Mouse (Mus musculus) neural tube, embryonic 12.5 days (tissue): ENCODE data around the gene F8. TPM values are rescaled to one million over a fixed set of nuclear protein-coding genes. Genes with fewer than 3 reads are reported as not detected.

Source experiments
- ATAC-seq: fragments of 200-750 bp; cut with Nextera tagmentation; 2 replicates; pipeline ENCODE4 v1.8.0; 2017; ENCODE audit warnings: low read depth, mild to moderate bottlenecking, moderate TSS enrichment, moderate library complexity; ENCODE audit not compliant: low FRiP score
- H3K27ac ChIP-seq: fragments of 300-500 bp; sonication (generic); 2 replicates; pipeline ENCODE4 v1.5.1; 2016
- H3K27me3 ChIP-seq: fragments of 300-500 bp; sonication (generic); replicated peaks from 2 replicates; pipeline ENCODE4 v1.6.1; 2016; ENCODE audit warnings: mild to moderate bottlenecking
- H3K36me3 ChIP-seq: fragments of 300-500 bp; sonication (generic); 2 replicates; pipeline ENCODE4 v1.6.1; 2016; ENCODE audit warnings: mild to moderate bottlenecking
- H3K4me1 ChIP-seq: fragments of 300-500 bp; sonication (generic); 2 replicates; pipeline ENCODE4 v1.6.1; 2016
- H3K4me2 ChIP-seq: fragments of 300-500 bp; sonication (generic); replicated peaks from 2 replicates; pipeline ENCODE4 v1.6.1; 2016; ENCODE audit warnings: mild to moderate bottlenecking
- H3K4me3 ChIP-seq: fragments of 300-500 bp; sonication (generic); 2 replicates; pipeline ENCODE4 v1.5.1; 2016
- H3K9ac ChIP-seq: fragments of 300-500 bp; sonication (generic); 2 replicates; pipeline ENCODE4 v1.6.1; 2016; ENCODE audit warnings: mild to moderate bottlenecking
- H3K9me3 ChIP-seq: fragments of 300-500 bp; sonication (generic); 2 replicates; pipeline ENCODE4 v1.6.1; 2016; ENCODE audit warnings: mild to moderate bottlenecking
- WGBS: fragments of 180-500 bp; shearing (Covaris S2); methylation state at CpG from one replicate; pipeline ENCODE4 v1.1.7; 2016; 5-methylcytosine and 5-hydroxymethylcytosine counted together
- polyA plus RNA-seq: library from polyadenylated mRNA; unstranded; fragments of >200 nt; fragmentation: Nextera tagmentation; extraction: Ambion mirVana; gene quantifications from 2 replicates; pipeline ENCODE4 v1.2.1, GENCODE M21; 2016

F8 gene
- polyA plus RNA-seq, 1 experiment from 2014 or later = 0.89 TPM

DNA sequence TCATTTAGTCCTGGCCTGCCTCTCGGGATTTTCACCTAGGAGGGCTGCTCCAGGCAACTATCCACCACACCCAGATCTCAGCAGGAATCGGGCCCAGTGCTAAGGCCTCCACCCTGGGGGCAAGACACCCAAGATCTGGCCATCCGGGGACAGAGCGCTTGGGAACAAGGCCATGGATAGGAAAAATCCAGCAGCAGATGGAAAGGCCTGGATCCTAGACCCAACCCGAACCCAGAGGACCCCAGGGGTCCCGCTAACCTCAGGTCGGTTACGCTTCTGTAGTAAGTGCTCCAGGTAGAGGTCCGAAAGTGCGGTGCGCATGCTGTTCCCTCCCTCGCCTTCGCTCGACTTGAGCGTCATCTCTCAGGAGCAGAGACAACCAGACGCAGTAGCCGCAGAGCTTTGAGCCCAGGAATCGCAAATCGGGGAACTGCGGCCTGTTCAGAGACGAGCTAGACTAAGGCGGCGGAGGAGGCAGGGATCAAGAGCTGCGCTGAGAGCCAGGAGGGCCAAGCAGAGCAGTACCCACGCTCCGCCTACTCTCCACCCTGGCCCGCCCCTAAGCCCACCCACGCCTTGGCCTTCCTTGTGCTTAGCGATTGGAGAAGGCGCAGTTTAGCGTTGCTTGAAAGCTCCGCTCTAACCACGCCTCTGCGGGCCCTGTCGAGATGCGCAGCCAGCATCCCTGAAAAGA, 251.8 kb downstream of the F8 start, which contains the start of gene Mpp1:
TSS of gene Mpp1 (minus strand) at position 550 of the 694 bp plus-strand sequence.
- Histone ChIP-seq H3K4me1 (no peaks in the 10 kb centered on the region), H3K9me3 (no peaks in the 10 kb centered on the region), H3K4me2 (peak within 1 kb of the TSS; percentile 59), H3K36me3 (no peaks in the 10 kb centered on the region), H3K27me3 (no peaks in the 10 kb centered on the region), H3K27ac (no peak within 1 kb of the TSS), H3K4me3 (peak within 1 kb of the TSS; percentile 40), H3K9ac (peak within 1 kb of the TSS; percentile 59)
- peak; percentile 99 for ATAC-seq
- 14% methylated on average over 36 of the region's 36 CpGs for WGBS

- no peak overlapping the region for H3K4me2 ChIP-seq
- H3K9me3 ChIP-seq = no peaks in the 10 kb centered on the region
- H3K36me3 ChIP-seq = no peaks in the 10 kb centered on the region
- WGBS = 68% methylated on average over 2 of the region's 2 CpGs
- no peak for ATAC-seq
- H3K9ac ChIP-seq = no peak overlapping the region
- H3K4me1 ChIP-seq = no peaks in the 10 kb centered on the region
- no peak overlapping the region for H3K4me3 ChIP-seq
- H3K27me3 ChIP-seq = no peaks in the 10 kb centered on the region
- no peak overlapping the region for H3K27ac ChIP-seq
Measured at GRCm38 (mm10) chrX:75129474-75129873, 252.9 kb downstream of the F8 start.

GRCm38 (mm10) chrX:75128333-75128980, 254.0 kb downstream of the F8 start:
- H3K4me3 ChIP-seq = no peak overlapping the region
- no peaks in the 10 kb centered on the region for H3K9me3 ChIP-seq
- H3K4me1 ChIP-seq = no peaks in the 10 kb centered on the region
- H3K27ac ChIP-seq = no peak overlapping the region
- no peaks in the 10 kb centered on the region for H3K27me3 ChIP-seq
- ATAC-seq = no peak
- H3K9ac ChIP-seq = no peak overlapping the region
- no peak overlapping the region for H3K4me2 ChIP-seq
- H3K36me3 ChIP-seq = no peaks in the 10 kb centered on the region

DNA sequence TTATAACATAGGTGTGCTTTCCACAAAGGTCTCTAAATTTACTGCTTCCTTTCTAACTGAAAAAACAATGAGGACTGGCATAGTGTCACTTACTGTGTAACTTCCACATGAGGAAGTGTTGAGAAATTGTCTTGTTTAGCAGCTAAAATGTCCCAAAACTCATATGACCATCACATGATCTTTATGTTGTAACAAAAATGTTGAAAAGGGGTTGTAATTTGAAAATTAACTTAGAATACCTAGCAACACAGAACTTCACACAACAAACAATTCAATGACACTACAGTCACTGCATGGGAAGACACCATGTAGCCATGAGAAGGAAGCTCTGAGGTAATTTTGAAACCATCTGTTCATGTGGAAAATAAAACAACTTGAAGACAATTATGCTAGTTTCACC, 255.5 kb downstream of the F8 start:
- Histone ChIP-seq H3K9me3 (no peaks in the 10 kb centered on the region), H3K27ac (no peak overlapping the region), H3K4me1 (no peaks in the 10 kb centered on the region), H3K4me2 (no peak overlapping the region), H3K9ac (no peak overlapping the region), H3K4me3 (no peak overlapping the region), H3K27me3 (no peaks in the 10 kb centered on the region), H3K36me3 (no peaks in the 10 kb centered on the region)
- no peak for ATAC-seq

DNA sequence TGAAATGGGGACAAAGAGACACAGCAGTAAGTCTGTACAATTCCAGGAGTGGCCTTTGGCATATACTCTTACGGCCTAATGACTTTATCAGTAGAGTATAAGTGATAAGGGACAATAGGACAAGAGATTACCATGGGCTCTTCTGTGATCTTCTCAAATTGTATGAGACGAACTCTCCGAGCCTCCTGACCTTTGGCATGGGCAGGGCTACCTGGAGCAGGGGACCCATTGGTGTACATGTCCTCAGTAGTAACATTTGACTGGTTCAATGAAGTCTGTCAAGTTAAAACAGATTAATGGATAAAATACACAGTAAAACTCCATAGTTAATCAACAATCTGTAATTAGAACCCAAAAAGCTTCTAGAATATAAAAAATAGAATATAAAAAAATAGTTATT, 256.8 kb downstream of the F8 start:
- Histone ChIP-seq H3K36me3 (no peaks in the 10 kb centered on the region), H3K4me2 (no peak overlapping the region), H3K4me1 (no peaks in the 10 kb centered on the region), H3K27me3 (no peaks in the 10 kb centered on the region), H3K27ac (no peak overlapping the region), H3K4me3 (no peak overlapping the region), H3K9ac (no peak overlapping the region), H3K9me3 (no peaks in the 10 kb centered on the region)
- WGBS = 94% methylated on average over 3 of the region's 3 CpGs
- ATAC-seq = no peak

Other genes starting within 250 kb of the F8 start
- gene Smim9, start 218.8 kb downstream of the F8 start, polyA plus RNA-seq = not detected in 2 replicates
- 30.0 and 36.2 TPM in 2 replicates for gene Fundc2, start 216 bp downstream of the F8 start, polyA plus RNA-seq
- gene Cmc4, start 34.0 kb upstream of the F8 start, polyA plus RNA-seq = 18.2 and 21.5 TPM in 2 replicates
- 8.6 and 9.6 TPM in 2 replicates for gene Mtcp1, start 34.0 kb upstream of the F8 start, polyA plus RNA-seq
- gene Brcc3, start 34.0 kb upstream of the F8 start, polyA plus RNA-seq = 52.8 and 52.9 TPM in 2 replicates
- gene Vbp1, start 131.7 kb upstream of the F8 start, polyA plus RNA-seq = 286 and 296 TPM in 2 replicates
- 20.2 and 22.6 TPM in 2 replicates for gene Rab39b, start 195.6 kb upstream of the F8 start, polyA plus RNA-seq